Mouse (Mus musculus) forebrain, embryonic 13.5 days (tissue): ENCODE measurements around the gene Inka2. TPM values are rescaled to one million over a fixed set of nuclear protein-coding genes. Genes with fewer than 3 reads are reported as not detected.
"Not testable (repeated sequence)": the region's sequence is repeated elsewhere in the genome, so short reads cannot be mapped to it uniquely, and the experiment has no call there.

ENCODE experiments used
- ATAC-seq: fragments of 200-750 bp; cut with Nextera tagmentation; 2 replicates; pipeline ENCODE4 v1.8.0; 2017
- H3K27ac ChIP-seq: fragments of 300-500 bp; sonication (generic); 2 replicates; pipeline ENCODE4 v1.5.1; 2015; ENCODE audit warnings: inconsistent platforms, mild to moderate bottlenecking, moderate library complexity
- H3K27me3 ChIP-seq: fragments of 300-500 bp; sonication (generic); 2 replicates; pipeline ENCODE4 v1.6.1; 2015; ENCODE audit warnings: mild to moderate bottlenecking, inconsistent platforms
- H3K36me3 ChIP-seq: fragments of 300-500 bp; sonication (generic); 2 replicates; pipeline ENCODE4 v1.6.1; 2015; ENCODE audit warnings: mild to moderate bottlenecking, inconsistent platforms; ENCODE audit not compliant: poor library complexity, severe bottlenecking
- H3K4me1 ChIP-seq: fragments of 300-500 bp; sonication (generic); 2 replicates; pipeline ENCODE4 v1.6.1; 2015; ENCODE audit warnings: inconsistent platforms
- H3K4me2 ChIP-seq: fragments of 300-500 bp; sonication (generic); 2 replicates; pipeline ENCODE4 v1.6.1; 2015; ENCODE audit warnings: inconsistent platforms, mild to moderate bottlenecking, moderate library complexity
- H3K4me3 ChIP-seq: fragments of 300-500 bp; sonication (generic); 2 replicates; pipeline ENCODE4 v1.5.1; 2015; ENCODE audit warnings: mild to moderate bottlenecking, inconsistent platforms
- H3K9ac ChIP-seq: fragments of 300-500 bp; sonication (generic); 2 replicates; pipeline ENCODE4 v1.6.1; 2015; ENCODE audit warnings: mild to moderate bottlenecking, inconsistent platforms
- H3K9me3 ChIP-seq: fragments of 300-500 bp; sonication (generic); replicated peaks from 2 replicates; pipeline ENCODE4 v1.6.1; 2016; ENCODE audit warnings: inconsistent platforms
- WGBS: fragments of 180-500 bp; shearing (Covaris S2); methylation state at CpG from one replicate; pipeline ENCODE4 v1.1.7; 2015; 5-methylcytosine and 5-hydroxymethylcytosine counted together
- polyA plus RNA-seq: library from polyadenylated mRNA; unstranded; fragments of >200 nt; fragmentation: Nextera tagmentation; extraction: Ambion mirVana; gene quantifications from 2 replicates; pipeline ENCODE4 v1.2.1, GENCODE M21; 2015

The Inka2 gene
- polyA plus RNA-seq, 1 experiment from 2014 or later, result 2.5 TPM

DNA sequence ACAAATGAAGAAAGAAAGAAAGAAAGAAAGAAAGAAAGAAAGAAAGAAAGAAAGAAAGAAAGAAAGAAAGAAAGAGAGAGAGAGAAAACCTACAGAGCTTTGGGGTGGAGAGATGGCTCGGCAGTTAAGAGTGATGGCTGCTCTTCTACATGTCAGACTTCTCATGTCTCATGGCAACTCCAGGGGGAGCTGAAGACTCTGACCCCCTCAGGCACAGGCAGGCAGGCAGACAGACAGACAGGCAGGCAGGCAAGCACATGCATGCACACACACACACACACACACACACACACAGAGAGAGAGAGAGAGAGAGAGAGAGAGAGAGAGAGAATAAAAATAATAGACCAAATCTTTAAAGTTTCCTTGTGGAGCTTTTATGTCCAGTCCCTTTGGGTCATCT is 3.6 kb upstream of the Inka2 start:
- Histone ChIP-seq H3K4me1 (peaks cover 36% of the 10 kb centered on the region), H3K27me3 (peaks cover 14% of the 10 kb centered on the region)
- WGBS, result 58% methylated on average over 1 of the region's 1 CpGs
- H3K27ac ChIP-seq, H3K4me2 ChIP-seq, H3K9me3 ChIP-seq, H3K4me3 ChIP-seq, ATAC-seq, H3K9ac ChIP-seq, H3K36me3 ChIP-seq: not testable (repeated sequence)

DNA sequence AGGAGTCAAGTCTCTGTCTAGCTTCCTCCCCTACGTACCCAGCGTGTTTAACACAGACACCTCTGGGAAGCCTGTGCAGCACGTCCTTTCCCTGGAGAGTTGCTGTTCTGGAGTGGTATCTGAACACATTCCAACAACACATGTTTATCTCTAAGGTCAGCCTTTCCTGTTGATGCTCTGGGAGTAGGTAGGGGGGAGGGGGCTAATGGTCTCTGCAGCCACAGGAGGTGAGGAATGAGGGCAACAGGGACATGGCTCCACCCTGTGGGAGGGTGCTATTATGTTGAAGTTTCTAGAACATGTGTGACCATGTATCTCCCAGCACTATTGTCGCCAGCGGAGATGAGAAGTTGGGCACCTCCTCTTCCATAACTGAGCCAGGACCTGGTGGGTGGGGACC is 3.0 kb upstream of the Inka2 start:
- no peak overlapping the region for H3K27ac ChIP-seq
- H3K4me2 ChIP-seq, result no peak overlapping the region
- no peak for ATAC-seq
- H3K27me3 ChIP-seq, result peaks cover 19% of the 10 kb centered on the region
- peaks cover 36% of the 10 kb centered on the region for H3K4me1 ChIP-seq
- no peaks in the 10 kb centered on the region for H3K36me3 ChIP-seq
- no peak overlapping the region for H3K4me3 ChIP-seq
- WGBS, result 63% methylated on average over 5 of the region's 5 CpGs
- no peaks in the 10 kb centered on the region for H3K9me3 ChIP-seq
- no peak overlapping the region for H3K9ac ChIP-seq

DNA sequence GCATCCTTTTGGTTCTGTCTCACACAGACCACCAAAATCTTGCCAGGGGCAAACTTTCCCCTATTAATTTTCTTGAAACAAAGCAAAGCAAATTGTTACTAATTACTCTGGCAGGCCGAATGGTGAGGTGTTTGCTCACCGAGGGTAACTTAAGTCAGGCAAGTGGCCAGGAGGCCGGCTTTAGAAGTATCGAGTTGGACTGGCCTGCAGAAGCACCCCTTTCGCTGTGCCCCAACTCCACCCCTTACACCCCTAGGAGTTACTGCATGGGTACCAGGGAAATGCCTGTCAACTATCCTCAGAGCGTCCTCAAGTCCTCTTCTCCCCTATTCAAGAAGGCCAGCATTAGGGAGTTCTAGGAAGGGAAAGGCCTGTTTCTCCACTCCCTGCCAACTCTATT is 828 bp upstream of the Inka2 start:
- Histone ChIP-seq H3K4me2 (peak overlapping the region; percentile 99; the same call in 1 of the 2 replicates), H3K9me3 (no peaks in the 10 kb centered on the region), H3K27ac (no peak overlapping the region), H3K27me3 (peaks cover 27% of the 10 kb centered on the region), H3K4me1 (peaks cover 40% of the 10 kb centered on the region), H3K4me3 (no peak overlapping the region), H3K9ac (no peak overlapping the region), H3K36me3 (no peaks in the 10 kb centered on the region)
- 42% methylated on average over 6 of the region's 6 CpGs for WGBS
- ATAC-seq, result no peak

DNA sequence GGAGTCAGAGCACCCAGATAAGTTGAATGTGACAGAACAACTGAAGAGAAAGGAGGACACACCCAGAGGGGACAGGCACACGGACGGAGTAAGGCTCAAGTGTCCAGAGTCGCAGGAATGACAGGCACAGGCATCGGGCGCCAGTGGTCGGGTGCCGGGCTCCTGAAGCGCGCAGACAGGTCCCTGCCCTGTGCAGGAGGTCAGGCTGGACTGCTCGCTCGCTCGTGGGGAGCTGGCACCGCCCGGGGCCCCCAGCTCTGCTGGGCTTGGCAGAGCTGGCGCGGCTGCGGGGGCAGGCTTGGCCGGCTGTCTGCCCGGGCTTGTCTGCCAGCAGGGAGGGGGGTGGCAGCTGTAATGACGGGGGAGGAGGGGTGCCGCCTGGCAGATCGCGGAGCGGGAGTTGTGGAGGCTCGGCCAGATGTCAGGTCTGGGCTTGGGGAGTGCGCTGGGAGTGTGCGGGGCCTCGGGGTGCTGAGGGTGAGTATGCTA is 706 bp downstream of the Inka2 start:
- peaks cover 27% of the 10 kb centered on the region for H3K27me3 ChIP-seq
- peak overlapping the region; percentile 99 for H3K4me2 ChIP-seq
- peak overlapping the region; percentile 74 for H3K9ac ChIP-seq
- peaks cover 37% of the 10 kb centered on the region for H3K4me1 ChIP-seq
- peak overlapping the region; percentile 59 for H3K4me3 ChIP-seq
- H3K27ac ChIP-seq, result peak overlapping the region; percentile 54; the same call in 1 of the 2 replicates
- peak; percentile 73 for ATAC-seq
- H3K36me3 ChIP-seq, result no peaks in the 10 kb centered on the region
- WGBS, result 0% methylated on average over 28 of the region's 28 CpGs
- H3K9me3 ChIP-seq, result no peaks in the 10 kb centered on the region

DNA sequence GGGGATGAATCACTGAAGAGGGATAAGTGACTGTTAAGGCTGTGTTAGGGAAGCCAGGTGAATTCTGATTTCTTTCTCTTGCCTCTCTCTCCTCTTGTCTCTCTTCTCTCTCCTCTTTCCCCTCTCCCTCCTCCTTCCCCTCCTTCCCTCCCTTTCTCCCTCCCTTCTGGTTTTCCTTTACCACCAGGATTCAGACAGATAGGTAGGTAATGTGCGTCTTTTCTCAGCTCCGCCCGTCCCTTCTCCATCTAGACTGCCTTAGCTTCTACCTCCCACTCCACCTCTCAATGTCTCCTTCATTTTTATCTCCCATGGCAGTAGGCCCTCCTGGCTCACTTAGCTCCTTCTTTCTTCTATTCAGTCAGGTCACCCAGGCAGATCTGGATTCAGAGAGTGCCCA is 1.2 kb downstream of the Inka2 start:
- Histone ChIP-seq H3K4me3 (peak overlapping the region; percentile 59), H3K4me2 (peak overlapping the region; percentile 99), H3K36me3 (no peaks in the 10 kb centered on the region), H3K9ac (peak overlapping the region; percentile 74), H3K27ac (no peak overlapping the region; the same call in 1 of the 2 replicates), H3K27me3 (peaks cover 27% of the 10 kb centered on the region), H3K4me1 (peaks cover 41% of the 10 kb centered on the region), H3K9me3 (no peaks in the 10 kb centered on the region)
- 23% methylated on average over 3 of the region's 3 CpGs for WGBS
- ATAC-seq, result no peak

DNA sequence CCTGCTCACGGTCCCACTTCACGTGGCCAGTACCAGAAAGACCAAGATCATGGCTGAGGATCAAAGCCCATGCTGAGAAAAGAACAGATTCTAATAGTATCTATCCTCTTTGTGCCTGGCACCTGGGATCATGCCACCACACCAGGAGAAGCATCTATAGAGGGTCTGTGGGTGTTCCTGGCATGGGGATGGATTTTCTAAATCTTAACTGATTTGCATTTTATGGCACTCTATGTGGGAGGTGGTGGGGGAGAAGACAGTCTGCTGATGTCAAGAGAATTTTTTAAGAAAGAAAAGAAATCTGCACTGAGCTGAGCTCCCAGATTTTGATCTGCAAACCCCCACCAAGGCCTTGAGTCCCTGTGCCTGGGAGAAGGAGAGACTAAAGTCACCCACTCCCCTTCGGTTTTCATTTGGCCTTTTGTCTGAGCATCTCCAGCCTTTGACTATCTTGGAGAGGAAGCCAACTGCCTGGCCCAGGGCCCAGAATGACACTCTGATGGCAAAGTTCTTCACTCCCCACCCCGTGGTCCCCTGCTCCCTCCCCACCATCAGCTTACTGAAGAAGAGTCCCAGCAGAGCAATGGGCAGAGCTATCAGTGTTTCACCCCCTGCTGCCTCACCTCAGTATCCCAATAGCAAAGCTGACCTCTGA is 2.1 kb downstream of the Inka2 start:
- Histone ChIP-seq H3K4me2 (peak overlapping the region; percentile 99), H3K9me3 (no peaks in the 10 kb centered on the region), H3K9ac (no peak overlapping the region), H3K4me1 (peaks cover 43% of the 10 kb centered on the region), H3K27ac (no peak overlapping the region), H3K36me3 (no peaks in the 10 kb centered on the region), H3K4me3 (peak overlapping the region; percentile 59), H3K27me3 (peaks cover 27% of the 10 kb centered on the region)
- 34% methylated on average over 4 of the region's 4 CpGs for WGBS
- ATAC-seq, result no peak

DNA sequence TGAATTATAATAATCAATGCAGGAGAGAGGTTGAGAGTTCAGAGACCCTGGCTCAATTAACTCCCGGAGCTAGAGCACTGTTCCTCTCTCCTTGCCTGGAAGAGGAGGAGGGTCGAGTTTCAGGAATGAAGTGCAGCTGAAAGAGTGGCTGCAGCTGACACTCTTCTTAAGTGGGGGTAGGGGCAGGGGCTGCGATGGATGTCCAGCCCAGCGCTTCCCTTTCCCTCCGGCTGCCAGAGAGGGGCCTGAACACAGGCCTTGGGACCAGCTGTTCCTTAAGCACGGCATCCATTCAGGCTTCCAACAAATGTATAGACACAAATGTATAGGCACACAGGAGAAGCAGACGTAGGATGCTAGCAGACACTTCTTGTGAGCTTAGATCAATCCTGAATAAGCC is 3.2 kb downstream of the Inka2 start:
- no peak overlapping the region for H3K4me3 ChIP-seq
- ATAC-seq, result no peak
- H3K27me3 ChIP-seq, result peaks cover 22% of the 10 kb centered on the region
- no peaks in the 10 kb centered on the region for H3K9me3 ChIP-seq
- H3K27ac ChIP-seq, result no peak overlapping the region
- 15% methylated on average over 7 of the region's 7 CpGs for WGBS
- H3K9ac ChIP-seq, result no peak overlapping the region
- 0 out of 2 replicates have a peak overlapping the region, but pooled peaks have one; percentile 10 for H3K4me2 ChIP-seq
- H3K4me1 ChIP-seq, result peaks cover 47% of the 10 kb centered on the region
- no peaks in the 10 kb centered on the region for H3K36me3 ChIP-seq

DNA sequence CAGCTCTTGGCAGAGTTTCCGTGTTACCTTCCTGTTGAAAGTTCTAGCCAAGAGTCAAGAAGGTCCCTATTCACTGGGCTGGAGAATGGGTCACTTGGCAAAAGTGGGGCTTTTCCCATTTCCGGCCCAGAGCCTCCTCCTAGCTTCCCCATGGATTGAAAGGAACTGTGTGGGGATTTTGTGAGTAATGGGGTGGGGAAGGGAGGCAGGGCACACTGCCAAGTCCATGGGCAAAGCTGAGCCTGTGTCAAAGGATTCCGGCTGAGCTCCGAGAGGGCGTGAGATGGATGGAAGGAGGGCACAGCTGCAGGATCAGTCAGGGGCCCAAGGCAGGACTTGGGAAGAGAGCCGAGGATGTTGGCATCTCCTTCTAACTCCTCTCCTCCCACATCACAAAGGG is 5.8 kb downstream of the Inka2 start:
- Histone ChIP-seq H3K27me3 (peaks cover 14% of the 10 kb centered on the region), H3K36me3 (no peaks in the 10 kb centered on the region), H3K4me3 (no peak overlapping the region), H3K27ac (no peak overlapping the region), H3K9ac (no peak overlapping the region), H3K4me1 (peaks cover 45% of the 10 kb centered on the region), H3K4me2 (no peak overlapping the region), H3K9me3 (no peaks in the 10 kb centered on the region)
- 42% methylated on average over 6 of the region's 6 CpGs for WGBS
- 0 out of 2 replicates have a peak, but pooled peaks have one; percentile 37 for ATAC-seq

DNA sequence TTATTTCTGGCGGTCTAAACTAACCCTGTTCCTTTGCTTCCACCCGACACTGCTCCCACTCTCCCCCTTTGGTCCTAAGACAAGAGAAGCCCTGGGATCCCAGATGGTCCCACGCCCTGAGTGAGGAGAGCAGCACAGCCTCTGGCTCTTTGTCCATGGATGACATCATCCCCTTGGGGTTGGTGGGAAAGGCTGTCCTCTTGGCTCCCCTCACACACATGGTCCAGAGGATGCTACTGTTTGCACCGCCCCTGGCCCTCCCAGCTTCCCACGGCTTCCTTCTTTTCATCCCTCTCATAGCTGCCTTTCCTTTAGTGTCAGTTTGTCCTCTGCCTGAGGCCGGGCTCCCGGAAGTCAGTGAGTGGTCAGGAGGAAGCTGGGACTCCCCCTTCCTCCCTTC is 7.3 kb downstream of the Inka2 start:
- Histone ChIP-seq H3K36me3 (0 out of 2 replicates have a peak, but pooled peaks cover 1% of the 10 kb centered on the region), H3K4me1 (peaks cover 34% of the 10 kb centered on the region), H3K4me2 (no peak overlapping the region), H3K9ac (no peak overlapping the region), H3K27ac (no peak overlapping the region), H3K27me3 (0 out of 2 replicates have a peak, but pooled peaks cover 4% of the 10 kb centered on the region), H3K9me3 (no peaks in the 10 kb centered on the region), H3K4me3 (no peak overlapping the region)
- no peak for ATAC-seq
- 73% methylated on average over 7 of the region's 7 CpGs for WGBS

DNA sequence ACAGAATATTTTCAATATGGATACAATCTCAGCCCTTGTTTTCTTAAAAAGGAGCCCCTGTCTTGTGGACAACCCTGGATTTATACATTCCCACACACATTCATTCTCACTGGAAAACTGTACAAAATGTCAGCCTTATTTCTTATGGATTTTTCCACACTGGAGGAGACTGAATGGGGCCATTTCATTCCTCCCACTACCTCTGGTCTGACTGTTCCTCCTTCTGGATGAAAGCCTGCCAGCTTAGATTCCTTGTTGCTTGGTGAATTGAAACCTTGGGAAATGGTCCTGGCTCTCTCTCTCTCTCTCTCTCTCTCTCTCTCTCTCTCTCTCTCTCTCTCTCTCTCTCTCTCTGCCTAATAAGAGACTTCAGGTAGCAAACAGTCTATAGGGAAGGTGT is 8.4 kb downstream of the Inka2 start:
- Histone ChIP-seq H3K27ac (no peak overlapping the region), H3K4me2 (no peak overlapping the region), H3K4me1 (peaks cover 26% of the 10 kb centered on the region), H3K36me3 (0 out of 2 replicates have a peak, but pooled peaks cover 6% of the 10 kb centered on the region), H3K9ac (no peak overlapping the region), H3K9me3 (no peaks in the 10 kb centered on the region), H3K27me3 (no peaks in the 10 kb centered on the region), H3K4me3 (no peak overlapping the region)
- ATAC-seq, result no peak

DNA sequence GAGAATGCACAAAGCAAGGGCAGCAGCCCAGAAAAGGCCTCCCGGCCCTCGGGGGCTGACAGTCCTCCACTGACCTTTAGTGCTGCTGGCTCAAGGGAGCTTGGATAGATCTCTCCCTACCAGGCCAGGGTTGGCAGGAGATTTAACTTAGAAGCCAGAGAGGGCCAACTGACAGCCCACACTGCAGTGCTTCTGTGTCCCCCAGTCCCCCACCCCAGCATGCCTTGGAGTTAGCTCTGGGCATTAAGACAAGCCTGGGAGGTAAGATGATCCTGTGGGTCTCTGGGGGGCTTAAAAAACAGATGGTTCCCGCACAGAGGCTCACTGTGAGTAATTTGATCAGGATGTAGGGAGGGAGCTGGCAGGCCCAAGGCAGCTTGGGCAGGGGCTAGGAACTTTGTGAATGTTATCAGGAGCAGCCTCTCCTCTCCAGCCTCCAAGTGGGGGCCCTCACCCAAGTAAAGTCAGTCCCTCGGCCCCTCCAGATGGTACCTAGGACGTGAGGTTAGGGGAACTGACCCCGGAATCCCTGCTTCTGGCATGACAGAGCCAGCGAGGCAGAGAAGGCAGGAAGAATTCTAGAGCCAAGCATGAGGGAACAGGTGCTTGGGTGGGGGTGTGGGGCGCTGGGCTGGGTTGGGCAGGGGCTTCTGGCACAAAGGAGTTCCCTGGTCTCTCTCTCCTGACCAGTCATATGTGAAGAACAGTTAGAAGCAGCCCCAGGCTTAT is 9.9 kb downstream of the Inka2 start:
- peaks cover 36% of the 10 kb centered on the region for H3K4me1 ChIP-seq
- ATAC-seq, result no peak

DNA sequence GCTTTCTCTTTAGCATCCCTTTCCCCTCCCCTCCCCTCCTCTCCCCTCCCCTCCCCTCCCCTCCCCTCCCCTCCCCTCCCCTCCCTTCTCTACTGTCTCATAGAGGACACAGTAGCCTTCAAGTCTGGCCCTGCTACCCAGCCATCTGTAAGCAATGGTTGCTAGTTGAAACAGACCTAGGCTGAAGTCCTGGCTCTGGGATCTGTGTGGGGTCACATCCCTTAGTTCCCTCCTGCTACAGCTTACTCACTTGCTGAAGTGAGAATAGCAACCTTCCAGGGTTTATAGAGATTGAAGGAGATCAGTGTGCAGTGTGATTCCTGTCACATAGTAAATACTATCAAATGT is 10.4 kb downstream of the Inka2 start:
- no peak overlapping the region for H3K4me3 ChIP-seq
- no peaks in the 10 kb centered on the region for H3K9me3 ChIP-seq
- H3K4me1 ChIP-seq, result peaks cover 36% of the 10 kb centered on the region
- H3K9ac ChIP-seq, result no peak overlapping the region
- 0 out of 2 replicates have a peak, but pooled peaks cover 6% of the 10 kb centered on the region for H3K36me3 ChIP-seq
- no peaks in the 10 kb centered on the region for H3K27me3 ChIP-seq
- H3K4me2 ChIP-seq, result no peak overlapping the region
- no peak for ATAC-seq
- H3K27ac ChIP-seq, result no peak overlapping the region

More for the DNA sequence above, 9.9 kb downstream of the Inka2 start:
- Histone ChIP-seq H3K36me3 (0 out of 2 replicates have a peak, but pooled peaks cover 6% of the 10 kb centered on the region), H3K4me3 (no peak overlapping the region), H3K27ac (peak overlapping the region; percentile 51; the same call in 1 of the 2 replicates), H3K27me3 (no peaks in the 10 kb centered on the region), H3K9me3 (no peaks in the 10 kb centered on the region), H3K9ac (no peak overlapping the region), H3K4me2 (no peak overlapping the region)
- WGBS, result 22% methylated on average over 8 of the region's 8 CpGs
